13 mouse cellular contexts compared by ENCODE assay signal in genomic region chr4:104578370-104578769, GRCm38 (mm10).
DNase-seq lines count a peak whose midpoint lies in the region; ATAC-seq and TF ChIP-seq lines count a peak whose summit lies in the region.
"Had no signal": no experiment of that assay in that cellular context is flagged by ENCODE, and none has a peak within 500 bp of the region (broad histone marks: within the 10 kb centered on the region; RNA-seq: fewer than 3 reads in every experiment).

No protein-coding gene starts in this region.

- no peak overlapping the region for H3K9ac ChIP-seq in forebrain, embryonic 13.5 days
- H3K9ac ChIP-seq in stomach, embryonic 14.5 days (replicated peaks; ENCODE audit: low read depth, low read length): no peak overlapping the region
- H3K9ac ChIP-seq: neural tube, embryonic 12.5 days had no signal

- no peaks in the 10 kb centered on the region for H3K9me3 ChIP-seq in forebrain, embryonic 13.5 days (replicated peaks)
- H3K9me3 ChIP-seq in forebrain, embryonic 10.5 days: no peaks in the 10 kb centered on the region
- no peaks in the 10 kb centered on the region for H3K9me3 ChIP-seq in stomach, embryonic 14.5 days (ENCODE audit: control insufficient read depth, low read depth, low read length)
- H3K9me3 ChIP-seq: neural tube, embryonic 12.5 days had no signal

- H3K4me2 ChIP-seq in forebrain, embryonic 13.5 days: no peak overlapping the region
- H3K4me2 ChIP-seq in stomach, embryonic 14.5 days (replicated peaks; ENCODE audit: low read depth, low read length): no peak overlapping the region
- H3K4me2 ChIP-seq: neural tube, embryonic 12.5 days had no signal

- H3K36me3 ChIP-seq in forebrain, embryonic 13.5 days (ENCODE audit: poor library complexity, severe bottlenecking): no peaks in the 10 kb centered on the region
- H3K36me3 ChIP-seq in forebrain, embryonic 10.5 days (replicated peaks): no peaks in the 10 kb centered on the region
- no peaks in the 10 kb centered on the region for H3K36me3 ChIP-seq in stomach, embryonic 14.5 days (ENCODE audit: control insufficient read depth, insufficient read depth, low read length)
- H3K36me3 ChIP-seq: neural tube, embryonic 12.5 days had no signal

- peak; percentile 74; the same call in 1 of the 2 replicates for ATAC-seq in forebrain, embryonic 13.5 days
- ATAC-seq in stomach, embryonic 14.5 days (ENCODE audit: insufficient number of reproducible peaks, insufficient read depth, low FRiP score, low read depth): peak; percentile 61; the same call in 1 of the 2 replicates
- ATAC-seq: inflammation-experienced regulatory T-cells, adult 6 months had no signal

- no peak for DNase-seq in forebrain, embryonic 10.5 days (ENCODE audit: extremely low spot score, low spot score)
- no peak for DNase-seq in layer of hippocampus, adult 2 months (ENCODE audit: low spot score in 2 of 2)
- DNase-seq in layer of hippocampus, adult 18-20 months (ENCODE audit: low spot score in 2 of 2): no peak
- peak; percentile 84 for DNase-seq in retina, postnatal 1 day
- no peak for DNase-seq in retina, embryonic 14.5 days (ENCODE audit: low spot score)
- DNase-seq in urinary bladder, adult 18-20 months (ENCODE audit: low spot score in 2 of 2): no peak
- DNase-seq: adrenal gland, adult 8-10 months; gastrocnemius, postnatal 14 days; thymus, postnatal 4 days had no signal

- H3K4me1 ChIP-seq in forebrain, embryonic 13.5 days: peaks cover 23% of the 10 kb centered on the region
- H3K4me1 ChIP-seq in forebrain, embryonic 10.5 days: peaks cover 19% of the 10 kb centered on the region
- no peaks in the 10 kb centered on the region for H3K4me1 ChIP-seq in stomach, embryonic 14.5 days (ENCODE audit: control insufficient read depth, insufficient read depth, low read length)

- no peaks in the 10 kb centered on the region; the same call in 1 of the 2 replicates for H3K27me3 ChIP-seq in forebrain, embryonic 13.5 days
- no peaks in the 10 kb centered on the region for H3K27me3 ChIP-seq in forebrain, embryonic 10.5 days (ENCODE audit: poor library complexity, severe bottlenecking)
- no peaks in the 10 kb centered on the region for H3K27me3 ChIP-seq in stomach, embryonic 14.5 days (ENCODE audit: control insufficient read depth, insufficient read depth, low read length)
- H3K27me3 ChIP-seq: neural tube, embryonic 12.5 days had no signal

- H3K4me3 ChIP-seq in forebrain, embryonic 13.5 days: no peak overlapping the region
- H3K4me3 ChIP-seq in forebrain, embryonic 10.5 days: no peak overlapping the region
- H3K4me3 ChIP-seq in layer of hippocampus, adult 2 months: no peak overlapping the region
- no peak overlapping the region for H3K4me3 ChIP-seq in stomach, embryonic 14.5 days (ENCODE audit: low read depth, low read length)
- H3K4me3 ChIP-seq: neural tube, embryonic 12.5 days had no signal

- no peak for TF ChIP-seq CTCF in layer of hippocampus, adult 2 months (conservative IDR thresholded peaks at IDR 0.05)

- H3K27ac ChIP-seq in forebrain, embryonic 13.5 days: peak overlapping the region; percentile 70
- H3K27ac ChIP-seq in forebrain, embryonic 10.5 days: no peak overlapping the region
- peak overlapping the region; percentile 24; the same call in 1 of the 2 replicates for H3K27ac ChIP-seq in layer of hippocampus, adult 2 months
- H3K27ac ChIP-seq in stomach, embryonic 14.5 days (ENCODE audit: low read length): no peak overlapping the region
- H3K27ac ChIP-seq: neural tube, embryonic 12.5 days had no signal

- WGBS in forebrain, embryonic 13.5 days: 14% methylated on average over 3 of the region's 3 CpGs
- WGBS in forebrain, embryonic 10.5 days: 74% methylated on average over 3 of the region's 3 CpGs
- WGBS in stomach, embryonic 14.5 days: 21% methylated on average over 3 of the region's 3 CpGs

Comparison
In these comparisons a context has a peak if more than half of its experiments do, and no peak if none do; other contexts are left out.
1. H3K27ac ChIP-seq: peak in forebrain, embryonic 13.5 days (single experiment) and layer of hippocampus, adult 2 months (single experiment); none in forebrain, embryonic 10.5 days (single experiment) and stomach, embryonic 14.5 days (single experiment).